Mouse (Mus musculus) neural tube, embryonic 15.5 days (tissue): ENCODE results near the gene Sccpdh. TPM values are rescaled to one million over a fixed set of nuclear protein-coding genes. Genes with fewer than 3 reads are reported as not detected.
"Not testable (repeated sequence)": the region's sequence is repeated elsewhere in the genome, so short reads cannot be mapped to it uniquely, and the experiment has no call there.

ENCODE experiments used
- ATAC-seq: fragments of 200-750 bp; cut with Nextera tagmentation; 2 replicates; pipeline ENCODE4 v1.8.0; 2017; ENCODE audit warnings: mild to moderate bottlenecking, moderate TSS enrichment, moderate library complexity; ENCODE audit not compliant: low FRiP score
- H3K27ac ChIP-seq: fragments of 300-500 bp; sonication (generic); replicated peaks from 2 replicates; pipeline ENCODE4 v1.5.1; 2015; ENCODE audit warnings: mild to moderate bottlenecking, inconsistent platforms
- H3K27me3 ChIP-seq: fragments of 300-500 bp; sonication (generic); replicated peaks from 2 replicates; pipeline ENCODE4 v1.6.1; 2015; ENCODE audit warnings: inconsistent platforms
- H3K36me3 ChIP-seq: fragments of 300-500 bp; sonication (generic); 2 replicates; pipeline ENCODE4 v1.6.1; 2015; ENCODE audit warnings: inconsistent platforms
- H3K4me1 ChIP-seq: fragments of 300-500 bp; sonication (generic); 2 replicates; pipeline ENCODE4 v1.6.1; 2015; ENCODE audit warnings: inconsistent platforms
- H3K4me2 ChIP-seq: fragments of 300-500 bp; sonication (generic); 2 replicates; pipeline ENCODE4 v1.6.1; 2015; ENCODE audit warnings: inconsistent platforms, mild to moderate bottlenecking, moderate library complexity
- H3K4me3 ChIP-seq: fragments of 300-500 bp; sonication (generic); replicated peaks from 2 replicates; pipeline ENCODE4 v1.5.1; 2015; ENCODE audit warnings: mild to moderate bottlenecking, inconsistent platforms
- H3K9ac ChIP-seq: fragments of 300-500 bp; sonication (generic); replicated peaks from 2 replicates; pipeline ENCODE4 v1.6.1; 2015; ENCODE audit warnings: mild to moderate bottlenecking, inconsistent platforms
- H3K9me3 ChIP-seq: fragments of 300-500 bp; sonication (generic); replicated peaks from 2 replicates; pipeline ENCODE4 v1.6.1; 2016; ENCODE audit warnings: inconsistent platforms
- WGBS: fragments of 180-500 bp; shearing (Covaris S2); methylation state at CpG from one replicate; pipeline ENCODE4 v1.1.7; 2015; ENCODE audit warnings: mixed read lengths; 5-methylcytosine and 5-hydroxymethylcytosine counted together
- polyA plus RNA-seq: library from polyadenylated mRNA; unstranded; fragments of >200 nt; fragmentation: Nextera tagmentation; extraction: Ambion mirVana; gene quantifications from 2 replicates; pipeline ENCODE4 v1.2.1, GENCODE M21; 2015

The Sccpdh gene
- polyA plus RNA-seq, 1 experiment from 2014 or later: 190 TPM

DNA sequence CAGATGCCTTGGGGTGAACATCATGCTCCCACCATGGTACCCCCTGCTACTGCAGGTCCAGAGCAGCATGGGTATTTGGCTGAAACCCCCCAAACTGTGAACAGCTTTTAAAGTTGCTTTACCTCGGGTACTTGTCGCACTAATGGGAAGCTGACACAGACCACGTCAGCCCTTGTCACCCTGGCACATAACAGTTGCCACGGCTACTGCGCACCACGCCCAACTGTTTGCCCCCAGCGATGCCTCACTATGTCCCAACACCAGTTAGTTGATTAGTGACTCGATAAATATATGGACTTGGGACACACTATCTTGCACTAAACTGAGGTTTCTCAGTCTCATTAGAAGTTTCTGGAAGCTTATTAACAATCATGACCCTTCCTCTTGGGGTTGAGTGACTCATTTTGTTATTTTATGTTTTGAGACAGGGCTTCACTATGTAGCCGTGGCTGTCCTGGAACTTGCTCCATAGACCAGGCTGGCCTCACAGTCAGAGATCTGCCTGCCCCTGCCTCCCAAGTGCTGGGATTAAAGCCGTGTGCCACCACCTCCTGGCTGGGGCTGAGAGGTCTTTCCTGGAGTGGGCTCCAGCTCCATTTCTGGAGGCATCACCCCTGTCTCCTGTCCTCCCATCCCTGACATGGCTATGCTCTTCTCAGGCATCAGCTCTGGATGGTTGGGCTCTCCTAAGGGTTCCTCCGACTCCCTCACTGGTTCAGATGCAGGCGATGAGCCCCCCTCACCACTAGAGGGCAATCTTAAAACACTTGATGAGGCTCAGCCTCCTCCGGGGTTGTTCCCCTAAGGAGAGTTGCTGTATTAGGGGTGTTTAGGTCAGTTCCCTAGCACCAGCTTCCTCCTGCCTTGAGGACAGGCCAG lies 22.7 kb upstream of the Sccpdh start:
- no peak overlapping the region; the same call in 1 of the 2 replicates for H3K9ac ChIP-seq

GRCm38 (mm10) chr1:179645980-179646268 lies 22.1 kb upstream of the Sccpdh start:
- Histone ChIP-seq H3K9ac (no peak overlapping the region; the same call in 1 of the 2 replicates), H3K4me1 (peaks cover 8% of the 10 kb centered on the region; the same call in 1 of the 2 replicates), H3K36me3 (no peaks in the 10 kb centered on the region), H3K9me3 (no peaks in the 10 kb centered on the region), H3K27ac (no peak overlapping the region), H3K27me3 (no peaks in the 10 kb centered on the region), H3K4me2 (peak overlapping the region; percentile 56), H3K4me3 (peak overlapping the region; percentile 25)
- ATAC-seq: no peak
- WGBS: 25% methylated on average over 4 of the region's 4 CpGs

More for the DNA sequence above, 22.7 kb upstream of the Sccpdh start:
- Histone ChIP-seq H3K27me3 (no peaks in the 10 kb centered on the region), H3K36me3 (no peaks in the 10 kb centered on the region), H3K4me3 (peak overlapping the region; percentile 25), H3K4me2 (peak overlapping the region; percentile 56), H3K4me1 (peaks cover 8% of the 10 kb centered on the region; the same call in 1 of the 2 replicates), H3K9me3 (no peaks in the 10 kb centered on the region), H3K27ac (no peak overlapping the region)
- WGBS: 65% methylated on average over 13 of the region's 13 CpGs
- ATAC-seq: peak; percentile 75; the same call in 1 of the 2 replicates

DNA sequence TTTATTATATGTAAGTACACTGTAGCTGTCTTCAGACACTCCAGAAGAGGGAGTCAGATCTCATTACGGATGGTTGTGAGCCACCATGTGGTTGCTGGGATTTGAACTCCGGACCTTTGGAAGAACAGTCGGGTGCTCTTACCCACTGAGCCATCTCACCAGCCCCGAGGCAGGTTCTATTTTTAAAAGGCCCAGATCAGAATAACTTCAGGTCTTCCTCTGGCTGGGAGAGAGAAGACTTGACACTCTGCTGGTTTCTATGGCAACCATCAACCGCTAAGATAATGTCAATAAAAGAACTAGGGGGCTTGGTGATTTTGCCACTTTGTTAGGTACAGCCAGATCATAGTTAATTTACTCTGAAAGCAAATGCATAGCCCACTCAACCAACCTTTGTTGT lies 19.3 kb upstream of the Sccpdh start:
- H3K36me3 ChIP-seq, H3K4me3 ChIP-seq, H3K9ac ChIP-seq, H3K4me2 ChIP-seq, H3K4me1 ChIP-seq, ATAC-seq, H3K9me3 ChIP-seq, H3K27me3 ChIP-seq, H3K27ac ChIP-seq: not testable (repeated sequence)
- 68% methylated on average over 4 of the region's 5 CpGs for WGBS

DNA sequence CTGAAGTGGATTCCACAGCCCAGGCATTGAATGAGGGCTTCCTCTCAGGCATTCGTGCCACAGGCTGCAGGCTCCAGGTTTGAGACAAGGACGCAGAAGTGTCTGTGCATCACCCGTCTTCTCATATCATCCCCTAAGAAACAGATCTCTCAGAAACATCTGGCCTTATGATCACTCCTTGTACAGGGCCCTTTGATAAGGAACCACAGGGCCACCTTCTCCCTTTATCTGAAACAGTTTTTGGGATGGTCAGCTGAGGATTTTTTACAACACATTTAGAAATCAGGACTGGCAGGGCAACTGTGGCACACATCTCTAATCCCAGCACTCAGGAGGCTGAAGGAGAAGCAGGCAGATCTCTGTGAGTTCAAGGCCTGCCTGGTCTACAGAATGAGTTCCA lies 18.7 kb upstream of the Sccpdh start:
- H3K27me3 ChIP-seq: no peaks in the 10 kb centered on the region
- peaks cover 4% of the 10 kb centered on the region; the same call in 1 of the 2 replicates for H3K4me1 ChIP-seq
- no peak overlapping the region for H3K4me3 ChIP-seq
- H3K9ac ChIP-seq: no peak overlapping the region
- ATAC-seq: no peak
- no peaks in the 10 kb centered on the region for H3K9me3 ChIP-seq
- 91% methylated on average over 3 of the region's 3 CpGs for WGBS
- H3K36me3 ChIP-seq: no peaks in the 10 kb centered on the region
- no peak overlapping the region for H3K4me2 ChIP-seq
- no peak overlapping the region for H3K27ac ChIP-seq

DNA sequence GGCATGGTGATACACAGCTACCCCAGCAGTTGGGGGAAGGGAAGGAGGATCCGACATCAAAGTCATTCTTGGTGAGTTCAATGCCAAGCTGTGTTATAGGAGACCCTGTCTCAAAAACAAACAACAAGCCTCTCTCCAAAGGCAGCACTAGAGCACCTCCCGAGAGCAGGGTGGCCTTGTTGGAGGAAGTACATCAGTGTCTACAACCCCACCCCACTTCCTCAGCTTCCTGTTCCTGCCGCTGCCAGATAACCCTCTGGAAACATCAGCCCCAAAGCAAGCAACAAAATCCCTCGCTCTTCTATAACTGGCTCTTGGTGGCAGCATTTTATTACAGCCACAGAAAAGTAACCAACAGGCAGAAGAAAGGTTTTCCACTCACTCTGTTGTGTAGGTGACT lies 17.7 kb upstream of the Sccpdh start:
- Histone ChIP-seq H3K36me3 (no peaks in the 10 kb centered on the region), H3K27me3 (no peaks in the 10 kb centered on the region), H3K9me3 (no peaks in the 10 kb centered on the region), H3K4me1 (peaks cover 3% of the 10 kb centered on the region; the same call in 1 of the 2 replicates), H3K9ac (no peak overlapping the region), H3K4me3 (no peak overlapping the region), H3K27ac (no peak overlapping the region), H3K4me2 (no peak overlapping the region)
- ATAC-seq: no peak
- WGBS: 78% methylated on average over 4 of the region's 4 CpGs

- Histone ChIP-seq H3K27ac (no peak overlapping the region), H3K36me3 (no peaks in the 10 kb centered on the region), H3K4me2 (no peak overlapping the region), H3K4me1 (no peaks in the 10 kb centered on the region), H3K27me3 (no peaks in the 10 kb centered on the region), H3K9me3 (no peaks in the 10 kb centered on the region), H3K4me3 (no peak overlapping the region), H3K9ac (no peak overlapping the region)
- 82% methylated on average over 5 of the region's 5 CpGs for WGBS
- no peak for ATAC-seq
Measured at GRCm38 (mm10) chr1:179651224-179651623, 16.8 kb upstream of the Sccpdh start.

DNA sequence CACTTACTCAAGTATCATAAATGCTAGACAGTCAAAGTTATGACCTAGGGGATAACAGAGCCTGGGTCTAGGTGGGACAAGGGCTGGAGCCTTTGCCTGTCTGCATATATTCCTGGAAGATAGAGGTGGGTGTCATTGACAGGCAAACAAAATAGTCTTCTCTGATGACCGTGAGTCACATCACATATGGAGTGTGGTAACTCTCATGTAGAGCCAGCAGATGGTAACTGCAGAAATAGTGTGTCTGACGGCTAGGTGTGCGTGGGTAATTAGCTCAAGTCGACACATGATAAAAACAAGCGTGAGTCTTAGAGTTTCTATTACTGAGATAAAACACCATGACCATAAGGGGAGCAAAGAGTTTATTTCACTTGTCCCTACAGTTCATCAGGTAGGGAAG lies 4.9 kb upstream of the Sccpdh start:
- Histone ChIP-seq H3K4me2 (no peak overlapping the region), H3K9me3 (no peaks in the 10 kb centered on the region), H3K27ac (no peak overlapping the region), H3K9ac (no peak overlapping the region), H3K4me1 (peaks cover 12% of the 10 kb centered on the region), H3K27me3 (no peaks in the 10 kb centered on the region), H3K4me3 (no peak overlapping the region), H3K36me3 (no peaks in the 10 kb centered on the region)
- ATAC-seq: no peak
- 92% methylated on average over 5 of the region's 5 CpGs for WGBS

DNA sequence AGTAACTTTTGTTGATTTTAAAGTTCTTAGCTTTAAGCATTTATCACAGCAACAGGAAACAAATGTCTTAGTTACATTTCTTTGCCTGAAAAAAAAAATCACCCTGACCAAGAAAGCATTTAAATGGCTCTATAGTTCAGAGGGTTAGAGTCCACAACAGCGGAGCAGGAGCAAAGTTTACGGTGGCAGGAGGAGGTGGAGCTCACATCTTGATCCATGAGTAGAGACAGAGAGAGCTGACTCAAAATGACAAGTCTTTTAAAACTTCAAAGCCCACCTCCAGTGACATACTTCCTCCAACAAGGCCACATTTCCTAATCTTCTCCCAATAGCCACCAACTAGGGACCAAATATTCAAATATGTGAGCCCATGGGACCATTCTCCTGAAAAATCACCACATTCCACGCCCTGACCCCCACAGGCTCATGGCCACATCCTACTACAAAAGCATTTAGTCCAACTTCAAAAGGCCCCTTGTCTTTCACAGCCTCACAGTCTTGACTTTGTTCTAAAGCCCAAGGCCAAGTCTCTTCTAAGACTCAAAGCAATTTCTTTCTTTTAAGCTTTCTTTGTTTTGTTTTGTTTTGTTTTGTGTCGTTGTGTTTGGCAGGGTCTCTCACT lies 3.6 kb upstream of the Sccpdh start:
- Histone ChIP-seq H3K4me1 (peaks cover 18% of the 10 kb centered on the region), H3K27ac (no peak overlapping the region), H3K36me3 (no peaks in the 10 kb centered on the region), H3K4me3 (no peak overlapping the region), H3K9me3 (no peaks in the 10 kb centered on the region), H3K9ac (no peak overlapping the region), H3K27me3 (no peaks in the 10 kb centered on the region), H3K4me2 (no peak overlapping the region)
- WGBS: 52% methylated on average over 4 of the region's 4 CpGs
- ATAC-seq: no peak

GRCm38 (mm10) chr1:179666971-179667370 lies 1.0 kb upstream of the Sccpdh start:
- H3K4me2 ChIP-seq: peak overlapping the region; percentile 79
- peaks cover 8% of the 10 kb centered on the region for H3K36me3 ChIP-seq
- H3K27ac ChIP-seq: 0 out of 2 replicates have a peak overlapping the region, but pooled peaks have one; percentile 23
- no peaks in the 10 kb centered on the region for H3K9me3 ChIP-seq
- 0 out of 2 replicates have a peak overlapping the region, but pooled peaks have one; percentile 78 for H3K9ac ChIP-seq
- peak overlapping the region; percentile 77 for H3K4me3 ChIP-seq
- 41% methylated on average over 2 of the region's 2 CpGs for WGBS
- ATAC-seq: no peak
- peaks cover 32% of the 10 kb centered on the region for H3K4me1 ChIP-seq
- H3K27me3 ChIP-seq: no peaks in the 10 kb centered on the region

DNA sequence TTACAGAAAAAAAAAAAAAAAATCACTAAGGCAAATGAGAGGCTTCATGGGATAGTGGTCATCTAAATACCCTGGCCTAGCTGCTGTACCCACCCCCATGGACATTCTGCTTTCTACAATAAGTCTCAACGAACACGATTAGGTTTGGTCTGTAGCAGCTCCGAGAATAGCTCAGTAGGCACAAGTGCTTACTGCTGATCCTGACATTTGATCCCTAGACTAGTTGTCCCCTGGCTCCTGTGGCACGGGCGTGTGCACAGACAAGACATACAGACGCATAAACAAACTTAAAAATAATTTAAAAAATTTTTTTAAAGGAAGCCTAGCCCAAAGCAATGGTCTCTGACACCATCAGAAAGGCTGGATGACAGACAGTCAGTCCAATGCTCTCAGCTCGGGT lies 560 bp upstream of the Sccpdh start:
- 3% methylated on average over 7 of the region's 7 CpGs for WGBS
- no peaks in the 10 kb centered on the region for H3K27me3 ChIP-seq
- H3K4me2 ChIP-seq: peak overlapping the region; percentile 79
- peak overlapping the region; percentile 89 for H3K27ac ChIP-seq
- H3K36me3 ChIP-seq: peaks cover 12% of the 10 kb centered on the region
- peak overlapping the region; percentile 78 for H3K9ac ChIP-seq
- no peaks in the 10 kb centered on the region for H3K9me3 ChIP-seq
- H3K4me1 ChIP-seq: peaks cover 32% of the 10 kb centered on the region
- peak overlapping the region; percentile 77 for H3K4me3 ChIP-seq
- peak; percentile 33; the same call in 1 of the 2 replicates for ATAC-seq

GRCm38 (mm10) chr1:179668836-179669537 lies 977 bp downstream of the Sccpdh start:
- H3K9ac ChIP-seq: peak overlapping the region; percentile 78
- no peaks in the 10 kb centered on the region for H3K27me3 ChIP-seq
- H3K4me1 ChIP-seq: peaks cover 32% of the 10 kb centered on the region
- ATAC-seq: peak; percentile 15; the same call in 1 of the 2 replicates
- H3K4me3 ChIP-seq: peak overlapping the region; percentile 77
- peaks cover 25% of the 10 kb centered on the region for H3K36me3 ChIP-seq
- H3K4me2 ChIP-seq: peak overlapping the region; percentile 79
- H3K9me3 ChIP-seq: no peaks in the 10 kb centered on the region
- peak overlapping the region; percentile 89 for H3K27ac ChIP-seq
- 15% methylated on average over 12 of the region's 12 CpGs for WGBS
